Mouse (Mus musculus) monocyte, adult 5-6 weeks (primary cell): ENCODE data around the gene Hspa1b. TPM values are rescaled to one million over a fixed set of nuclear protein-coding genes. Genes with fewer than 3 reads are reported as not detected.

ENCODE experiments used
- total RNA-seq: library from RNA; stranded (forward); fragments of 200-1000, 200-491, 200-594 nt; gene quantifications from 3 replicates; pipeline ENCODE4 v1.2.3, GENCODE M21; 2017

Hspa1b gene
- total RNA-seq, 1 experiment from 2014 or later, result 15.8 TPM

Other genes with a start within 250 kb of the Hspa1b start
- gene C4b, start 215.4 kb downstream of the Hspa1b start, total RNA-seq, result 0.19 to 0.64 TPM (median 0.19 TPM) in 3 replicates
- not detected in 3 replicates for gene Cyp21a1, start 154.7 kb downstream of the Hspa1b start, total RNA-seq
- gene Stk19, start 122.3 kb downstream of the Hspa1b start, total RNA-seq, result 28.8 to 49.5 TPM (median 40.0 TPM) in 3 replicates
- 13.2 to 57.9 TPM (median 29.1 TPM) in 3 replicates for gene Dxo, start 122.2 kb downstream of the Hspa1b start, total RNA-seq
- 55.7 to 103 TPM (median 62.4 TPM) in 3 replicates for gene Skiv2l, start 109.0 kb downstream of the Hspa1b start, total RNA-seq
- 16.3 to 45.3 TPM (median 33.1 TPM) in 3 replicates for gene Nelfe, start 108.8 kb downstream of the Hspa1b start, total RNA-seq
- 1.1 to 4.8 TPM (median 2.8 TPM) in 3 replicates for gene Cfb, start 96.7 kb downstream of the Hspa1b start, total RNA-seq
- 0.57 to 1.7 TPM (median 1.6 TPM) in 3 replicates for gene Zbtb12, start 79.8 kb downstream of the Hspa1b start, total RNA-seq
- gene Gm20547, start 77.2 kb downstream of the Hspa1b start, total RNA-seq, result not detected in 3 replicates
- gene C2, start 61.0 kb downstream of the Hspa1b start, total RNA-seq, result not detected in 3 replicates
- gene Ehmt2, start 60.8 kb downstream of the Hspa1b start, total RNA-seq, result 92.4 to 105 TPM (median 102 TPM) in 3 replicates
- not detected in 3 replicates for gene Slc44a4, start 44.8 kb downstream of the Hspa1b start, total RNA-seq
- gene Neu1, start 28.0 kb downstream of the Hspa1b start, total RNA-seq, result 29.6 to 39.9 TPM (median 37.2 TPM) in 3 replicates
- 1.4 TPM in 1 of 3 replicates, not detected in the others for gene Gm20481, start 10.7 kb upstream of the Hspa1b start, total RNA-seq
- gene Hspa1a, start 12.9 kb upstream of the Hspa1b start, total RNA-seq, result 4.9 to 201 TPM (median 8.6 TPM) in 3 replicates
- gene Hspa1l, start 13.5 kb upstream of the Hspa1b start, total RNA-seq, result 1.1 to 1.7 TPM in 2 of 3 replicates, not detected in the other
- 9.3 to 13.9 TPM (median 10.6 TPM) in 3 replicates for gene Lsm2, start 22.6 kb upstream of the Hspa1b start, total RNA-seq
- 89.9 to 126 TPM (median 116 TPM) in 3 replicates for gene Vars, start 41.7 kb upstream of the Hspa1b start, total RNA-seq
- gene Vwa7, start 57.3 kb upstream of the Hspa1b start, total RNA-seq, result not detected in 3 replicates
- 1.2 TPM in 1 of 3 replicates, not detected in the others for gene Sapcd1, start 68.8 kb upstream of the Hspa1b start, total RNA-seq
- 0.76 to 1.6 TPM in 2 of 3 replicates, not detected in the other for gene Msh5, start 87.5 kb upstream of the Hspa1b start, total RNA-seq
- gene Clic1, start 90.7 kb upstream of the Hspa1b start, total RNA-seq, result 356 to 514 TPM (median 477 TPM) in 3 replicates
- 1.1 TPM in 1 of 3 replicates, not detected in the others for gene Ddah2, start 99.8 kb upstream of the Hspa1b start, total RNA-seq
- gene Ly6g6c, start 106.2 kb upstream of the Hspa1b start, total RNA-seq, result not detected in 3 replicates
- 0.57 to 3.1 TPM (median 0.75 TPM) in 3 replicates for gene Mpig6b, start 106.9 kb upstream of the Hspa1b start, total RNA-seq
- gene Ly6g6e, start 117.7 kb upstream of the Hspa1b start, total RNA-seq, result not detected in 3 replicates
- gene Ly6g6d, start 118.8 kb upstream of the Hspa1b start, total RNA-seq, result 2.3 TPM in 1 of 3 replicates, not detected in the others
- gene Ly6g6f, start 126.4 kb upstream of the Hspa1b start, total RNA-seq, result 0.39 TPM in 1 of 3 replicates, not detected in the others
- gene Abhd16a, start 130.0 kb upstream of the Hspa1b start, total RNA-seq, result 24.3 to 47.0 TPM (median 28.3 TPM) in 3 replicates
- not detected in 3 replicates for gene Ly6g5c, start 149.0 kb upstream of the Hspa1b start, total RNA-seq
- gene Ly6g5b, start 156.2 kb upstream of the Hspa1b start, total RNA-seq, result not detected in 3 replicates
- 62.4 to 126 TPM (median 65.8 TPM) in 3 replicates for gene Gpank1, start 162.2 kb upstream of the Hspa1b start, total RNA-seq
- 188 to 293 TPM (median 226 TPM) in 3 replicates for gene Csnk2b, start 162.8 kb upstream of the Hspa1b start, total RNA-seq
- 33.5 to 43.7 TPM (median 42.6 TPM) in 3 replicates for gene D17H6S53E, start 167.1 kb upstream of the Hspa1b start, total RNA-seq
- 1.4 TPM in 1 of 3 replicates, not detected in the others for gene Apom, start 172.8 kb upstream of the Hspa1b start, total RNA-seq
- gene Bag6, start 175.9 kb upstream of the Hspa1b start, total RNA-seq, result 72.4 to 192 TPM (median 104 TPM) in 3 replicates
- gene Prrc2a, start 205.7 kb upstream of the Hspa1b start, total RNA-seq, result 21.3 to 57.6 TPM (median 32.1 TPM) in 3 replicates
- 20.7 to 64.8 TPM (median 31.9 TPM) in 3 replicates for gene Aif1, start 216.8 kb upstream of the Hspa1b start, total RNA-seq
- 763 to 1,006 TPM (median 964 TPM) in 3 replicates for gene Lst1, start 229.2 kb upstream of the Hspa1b start, total RNA-seq
- 38.1 to 48.1 TPM (median 38.4 TPM) in 3 replicates for gene Ltb, start 235.2 kb upstream of the Hspa1b start, total RNA-seq
- 37.0 to 62.7 TPM (median 38.1 TPM) in 3 replicates for gene Tnf, start 242.8 kb upstream of the Hspa1b start, total RNA-seq
- 1.7 TPM in 1 of 3 replicates, not detected in the others for gene Lta, start 246.1 kb upstream of the Hspa1b start, total RNA-seq